In genomic region chr19:36554046-36554784, GRCm38 (mm10) we compare ENCODE assay signal across 8 mouse cellular contexts. TPM values are rescaled to one million over a fixed set of nuclear protein-coding genes. Genes with fewer than 3 reads are reported as not detected.
DNase-seq lines count a peak whose midpoint lies in the region; ATAC-seq and TF ChIP-seq lines count a peak whose summit lies in the region.

Gene Hectd2 (plus strand): TSS chr19:36554639.

- intact Hi-C loops in heart, postnatal 25 days (cut with DNase I) = loop anchor here (2.0 to 10.0 kb wide), 3 partner anchors 15 to 439 kb away; no protein-coding TSS in a partner anchor

- 1% methylated on average over 52 of the region's 92 CpGs for WGBS in forebrain, embryonic 15.5 days
- WGBS in lung, embryonic 16.5 days = under 1% methylated on average over 37 of the region's 92 CpGs

- peak within 1 kb of the TSS; percentile 75 for H3K4me2 ChIP-seq in forebrain, embryonic 15.5 days (replicated peaks)
- peak within 1 kb of the TSS; percentile 99 for H3K4me2 ChIP-seq in lung, embryonic 16.5 days (ENCODE audit: low read depth, low read length)

- H3K4me3 ChIP-seq in forebrain, embryonic 15.5 days = peak within 1 kb of the TSS; percentile 87
- H3K4me3 ChIP-seq in layer of hippocampus, adult 2 months = peak within 1 kb of the TSS; percentile 93
- H3K4me3 ChIP-seq in lung, embryonic 16.5 days (ENCODE audit: low read length) = peak within 1 kb of the TSS; percentile 86

- H3K9me3 ChIP-seq in forebrain, embryonic 15.5 days = no peaks in the 10 kb centered on the region
- H3K9me3 ChIP-seq in lung, embryonic 16.5 days (ENCODE audit: control insufficient read depth, low read length) = no peaks in the 10 kb centered on the region

- TF ChIP-seq CTCF in layer of hippocampus, adult 2 months (conservative IDR thresholded peaks at IDR 0.05) = no peak

- H3K36me3 ChIP-seq in forebrain, embryonic 15.5 days = no peaks in the 10 kb centered on the region
- H3K36me3 ChIP-seq in lung, embryonic 16.5 days (ENCODE audit: control insufficient read depth, insufficient read depth, low read length) = no peaks in the 10 kb centered on the region

- DNase-seq in ES-CJ7 (ENCODE audit: low read depth, low spot score) = peak; percentile 48
- DNase-seq in cerebellum, adult 11 months = peak; percentile 78
- peak; percentile 44 for DNase-seq in heart, postnatal 25 days (ENCODE audit: low spot score)
- DNase-seq in layer of hippocampus, adult 2 months (ENCODE audit: low spot score in 2 of 2) = peak in 1 of 2 experiments; percentile 42
- DNase-seq in ovary, postnatal 10 days (ENCODE audit: low spot score) = peak; percentile 39
- peak; percentile 65 for DNase-seq in thymus, postnatal 14 days

- peak within 1 kb of the TSS; percentile 92 for H3K27ac ChIP-seq in forebrain, embryonic 15.5 days (replicated peaks)
- peak within 1 kb of the TSS; percentile 99 for H3K27ac ChIP-seq in layer of hippocampus, adult 2 months
- peak within 1 kb of the TSS; percentile 66 for H3K27ac ChIP-seq in lung, embryonic 16.5 days (ENCODE audit: low read length)

- H3K4me1 ChIP-seq in forebrain, embryonic 15.5 days = peaks cover 10% of the 10 kb centered on the region; the same call in 1 of the 2 replicates
- H3K4me1 ChIP-seq in lung, embryonic 16.5 days (replicated peaks; ENCODE audit: control insufficient read depth, insufficient read depth, low read length) = no peaks in the 10 kb centered on the region; the same call in 1 of the 2 replicates

- peak; percentile 80 for ATAC-seq in forebrain, embryonic 15.5 days (replicated peaks)
- peak; percentile 93 for ATAC-seq in lung, embryonic 16.5 days (ENCODE audit: low read depth)

- H3K27me3 ChIP-seq in forebrain, embryonic 15.5 days = peaks cover 8% of the 10 kb centered on the region; the same call in 1 of the 2 replicates
- no peaks in the 10 kb centered on the region; the same call in 1 of the 2 replicates for H3K27me3 ChIP-seq in lung, embryonic 16.5 days (ENCODE audit: control insufficient read depth, insufficient read depth, low read depth, low read length)

- peak within 1 kb of the TSS; percentile 93 for H3K9ac ChIP-seq in forebrain, embryonic 15.5 days (replicated peaks)
- peak within 1 kb of the TSS; percentile 92 for H3K9ac ChIP-seq in lung, embryonic 16.5 days (ENCODE audit: low read length)

RNA-seq across cellular contexts. Expression of gene Hectd2, which starts in this region (rescaled TPM):
- polyA plus RNA-seq in forebrain, embryonic 15.5 days (2015; fragmentation: Nextera tagmentation; extraction: Ambion mirVana) = 14.2 and 15.7 TPM in 2 replicates
- 1 to 10 TPM; 1.6 to 1.8 TPM for total RNA-seq in heart, postnatal 25 days (2021)
- total RNA-seq in layer of hippocampus, adult 2 months (2021) = 10 to 100 TPM; 42.7 to 45.3 TPM
- polyA plus RNA-seq in lung, embryonic 16.5 days (2015; fragmentation: Nextera tagmentation; extraction: Ambion mirVana) = 4.1 and 4.9 TPM in 2 replicates

Comparison
In these comparisons a context has a peak if more than half of its experiments do, and no peak if none do; other contexts are left out.
1. RNA of gene Hectd2 (total RNA-seq): 42.7 to 45.3 TPM in layer of hippocampus, adult 2 months; 1.6 to 1.8 TPM in heart, postnatal 25 days; every median in the first group is over 10 times any median in the second.
2. Peak in every context shown above with its lines, with median percentiles within 50 percentile points of each other: H3K27ac ChIP-seq and H3K4me3 ChIP-seq.